Mouse (Mus musculus): ENCODE measurements at regions not wholly inside any gene's neighbourhood (a gene's known extent, or its start where the extent isn't known, plus 50 kb on each side); places are given as distances from the start of the nearest gene placed in this dataset.

DNA sequence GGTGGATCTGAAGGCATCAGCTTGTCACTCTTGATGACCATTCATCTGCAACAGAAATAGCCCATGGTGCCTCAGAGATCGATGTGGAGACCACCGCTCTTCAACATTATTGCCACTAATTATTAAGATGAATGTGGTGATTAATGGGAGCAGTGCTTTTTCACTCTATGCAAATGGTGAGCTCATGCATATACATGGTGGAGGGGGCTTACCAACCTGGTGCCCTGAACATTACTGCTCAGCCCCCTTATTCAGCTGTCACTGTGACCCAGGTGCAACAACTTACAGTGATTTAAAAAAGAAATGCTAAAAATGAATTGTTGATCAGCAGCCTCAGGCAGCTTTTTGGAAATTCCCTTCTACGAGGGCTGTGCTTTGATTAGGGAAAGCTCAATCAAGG is 334.9 kb upstream of the Meis1 start:
- TF ChIP-seq CTCF (IDR thresholded peaks at IDR 0.05; ENCODE audit: borderline replicate concordance, insufficient read depth, low read length) (no peak), POLR2A (IDR thresholded peaks at IDR 0.05; ENCODE audit: low read depth, low read length) (no peak)

All from embryonic fibroblast, embryonic 13.5 days (primary cell).